Mouse (Mus musculus) forebrain, embryonic 10.5 days (tissue): ENCODE results near the gene Dab2ip. TPM values are rescaled to one million over a fixed set of nuclear protein-coding genes. Genes with fewer than 3 reads are reported as not detected.

ENCODE experiments used
- DNase-seq: peaks from one replicate; pipeline ENCODE4 v3.0.0-alpha.2; 2017; ENCODE audit warnings: low spot score; ENCODE audit errors: extremely low spot score
- H3K27ac ChIP-seq: fragments of 300-500 bp; sonication (generic); 2 replicates; pipeline ENCODE4 v1.5.1; 2016; ENCODE audit warnings: mild to moderate bottlenecking
- H3K27me3 ChIP-seq: fragments of 300-500 bp; sonication (generic); 2 replicates; pipeline ENCODE4 v1.6.1; 2016; ENCODE audit warnings: mild to moderate bottlenecking; ENCODE audit not compliant: poor library complexity, severe bottlenecking
- H3K36me3 ChIP-seq: fragments of 300-500 bp; sonication (generic); replicated peaks from 2 replicates; pipeline ENCODE4 v1.6.1; 2016; ENCODE audit warnings: mild to moderate bottlenecking, moderate library complexity
- H3K4me1 ChIP-seq: fragments of 300-500 bp; sonication (generic); 2 replicates; pipeline ENCODE4 v1.6.1; 2016
- H3K4me3 ChIP-seq: fragments of 300-500 bp; sonication (generic); 2 replicates; pipeline ENCODE4 v1.5.1; 2016; ENCODE audit warnings: mild to moderate bottlenecking, moderate library complexity
- H3K9me3 ChIP-seq: fragments of 300-500 bp; sonication (generic); 2 replicates; pipeline ENCODE4 v1.6.1; 2016; ENCODE audit warnings: mild to moderate bottlenecking, moderate library complexity
- WGBS: fragments of 180-500 bp; shearing (Covaris S2); methylation state at CpG from one replicate; pipeline ENCODE4 v1.1.7; 2016; 5-methylcytosine and 5-hydroxymethylcytosine counted together
- polyA plus RNA-seq: library from polyadenylated mRNA; unstranded; fragments of >200 nt; fragmentation: Nextera tagmentation; extraction: Ambion mirVana; gene quantifications from 2 replicates; pipeline ENCODE4 v1.2.1, GENCODE M21; 2016

Gene Dab2ip
- polyA plus RNA-seq, 1 experiment from 2014 or later, result 22.0 TPM

GRCm38 (mm10) chr2:35750533-35751141 lies 192.6 kb downstream of the Dab2ip start:
- no peaks in the 10 kb centered on the region for H3K9me3 ChIP-seq
- no peaks in the 10 kb centered on the region for H3K36me3 ChIP-seq
- H3K4me1 ChIP-seq, result peaks cover 16% of the 10 kb centered on the region
- 0 out of 2 replicates have a peak, but pooled peaks cover 9% of the 10 kb centered on the region for H3K27me3 ChIP-seq
- H3K27ac ChIP-seq, result no peak overlapping the region
- DNase-seq, result no peak
- 86% methylated on average over 7 of the region's 7 CpGs for WGBS
- H3K4me3 ChIP-seq, result no peak overlapping the region

- 90% methylated on average over 18 of the region's 18 CpGs for WGBS
- DNase-seq, result no peak
Observed at GRCm38 (mm10) chr2:35751781-35752505, 193.9 kb downstream of the Dab2ip start.

GRCm38 (mm10) chr2:35756467-35756866 lies 198.4 kb downstream of the Dab2ip start:
- Histone ChIP-seq H3K9me3 (no peaks in the 10 kb centered on the region), H3K4me3 (no peak overlapping the region), H3K4me1 (peaks cover 12% of the 10 kb centered on the region), H3K36me3 (no peaks in the 10 kb centered on the region), H3K27me3 (0 out of 2 replicates have a peak, but pooled peaks cover 3% of the 10 kb centered on the region), H3K27ac (no peak overlapping the region)
- 85% methylated on average over 7 of the region's 7 CpGs for WGBS
- no peak for DNase-seq

More at GRCm38 (mm10) chr2:35751781-35752505, 193.9 kb downstream of the Dab2ip start:
- H3K4me1 ChIP-seq, result peaks cover 9% of the 10 kb centered on the region
- H3K27me3 ChIP-seq, result 0 out of 2 replicates have a peak, but pooled peaks cover 9% of the 10 kb centered on the region
- H3K36me3 ChIP-seq, result no peaks in the 10 kb centered on the region
- H3K4me3 ChIP-seq, result no peak overlapping the region
- no peaks in the 10 kb centered on the region for H3K9me3 ChIP-seq
- H3K27ac ChIP-seq, result no peak overlapping the region

GRCm38 (mm10) chr2:35760352-35760751 lies 202.3 kb downstream of the Dab2ip start:
- no peak for DNase-seq
- H3K9me3 ChIP-seq, result no peaks in the 10 kb centered on the region
- WGBS, result 81% methylated on average over 8 of the region's 8 CpGs
- H3K4me3 ChIP-seq, result no peak overlapping the region
- H3K27ac ChIP-seq, result no peak overlapping the region
- peaks cover 12% of the 10 kb centered on the region for H3K4me1 ChIP-seq
- H3K27me3 ChIP-seq, result no peaks in the 10 kb centered on the region
- H3K36me3 ChIP-seq, result no peaks in the 10 kb centered on the region

GRCm38 (mm10) chr2:35760867-35761266 lies 202.8 kb downstream of the Dab2ip start:
- Histone ChIP-seq H3K9me3 (no peaks in the 10 kb centered on the region), H3K4me3 (no peak overlapping the region), H3K4me1 (peaks cover 12% of the 10 kb centered on the region), H3K27me3 (no peaks in the 10 kb centered on the region), H3K36me3 (no peaks in the 10 kb centered on the region), H3K27ac (no peak overlapping the region)
- no peak for DNase-seq

GRCm38 (mm10) chr2:35761458-35761857 lies 203.4 kb downstream of the Dab2ip start:
- Histone ChIP-seq H3K27ac (no peak overlapping the region), H3K9me3 (no peaks in the 10 kb centered on the region), H3K4me1 (peaks cover 16% of the 10 kb centered on the region), H3K36me3 (no peaks in the 10 kb centered on the region), H3K27me3 (peaks cover 4% of the 10 kb centered on the region; the same call in 1 of the 2 replicates), H3K4me3 (no peak overlapping the region)
- WGBS, result 90% methylated on average over 5 of the region's 5 CpGs
- DNase-seq, result no peak

GRCm38 (mm10) chr2:35763818-35764217 lies 205.8 kb downstream of the Dab2ip start:
- peaks cover 22% of the 10 kb centered on the region for H3K27me3 ChIP-seq
- H3K4me3 ChIP-seq, result no peak overlapping the region
- no peaks in the 10 kb centered on the region for H3K9me3 ChIP-seq
- H3K36me3 ChIP-seq, result no peaks in the 10 kb centered on the region
- WGBS, result 93% methylated on average over 7 of the region's 7 CpGs
- peaks cover 30% of the 10 kb centered on the region for H3K4me1 ChIP-seq
- no peak for DNase-seq
- H3K27ac ChIP-seq, result no peak overlapping the region

GRCm38 (mm10) chr2:35764328-35764727 lies 206.3 kb downstream of the Dab2ip start:
- Histone ChIP-seq H3K27ac (no peak overlapping the region), H3K36me3 (no peaks in the 10 kb centered on the region), H3K9me3 (no peaks in the 10 kb centered on the region), H3K4me3 (no peak overlapping the region), H3K27me3 (peaks cover 27% of the 10 kb centered on the region), H3K4me1 (peaks cover 31% of the 10 kb centered on the region)
- DNase-seq, result no peak
- 91% methylated on average over 8 of the region's 8 CpGs for WGBS

- DNase-seq, result no peak
- H3K9me3 ChIP-seq, result no peaks in the 10 kb centered on the region
- peaks cover 21% of the 10 kb centered on the region for H3K4me1 ChIP-seq
- H3K27ac ChIP-seq, result no peak overlapping the region
- WGBS, result 44% methylated on average over 14 of the region's 14 CpGs
- H3K27me3 ChIP-seq, result peaks cover 30% of the 10 kb centered on the region
- H3K36me3 ChIP-seq, result no peaks in the 10 kb centered on the region
- no peak overlapping the region for H3K4me3 ChIP-seq
Observed at GRCm38 (mm10) chr2:35767834-35768537, 209.9 kb downstream of the Dab2ip start.

GRCm38 (mm10) chr2:35768538-35769238 lies 210.6 kb downstream of the Dab2ip start:
- Histone ChIP-seq H3K4me3 (no peak overlapping the region), H3K9me3 (no peaks in the 10 kb centered on the region), H3K4me1 (peaks cover 21% of the 10 kb centered on the region), H3K36me3 (no peaks in the 10 kb centered on the region), H3K27ac (no peak overlapping the region), H3K27me3 (peaks cover 30% of the 10 kb centered on the region)
- WGBS, result 36% methylated on average over 4 of the region's 4 CpGs
- DNase-seq, result no peak

GRCm38 (mm10) chr2:35769398-35769797 lies 211.3 kb downstream of the Dab2ip start:
- peaks cover 21% of the 10 kb centered on the region for H3K4me1 ChIP-seq
- H3K36me3 ChIP-seq, result no peaks in the 10 kb centered on the region
- peaks cover 30% of the 10 kb centered on the region for H3K27me3 ChIP-seq
- WGBS, result 87% methylated on average over 12 of the region's 12 CpGs
- no peak overlapping the region for H3K4me3 ChIP-seq
- H3K9me3 ChIP-seq, result no peaks in the 10 kb centered on the region
- H3K27ac ChIP-seq, result no peak overlapping the region
- no peak for DNase-seq

GRCm38 (mm10) chr2:35770541-35770940 lies 212.5 kb downstream of the Dab2ip start:
- Histone ChIP-seq H3K27ac (no peak overlapping the region), H3K36me3 (no peaks in the 10 kb centered on the region), H3K4me3 (no peak overlapping the region), H3K9me3 (no peaks in the 10 kb centered on the region), H3K27me3 (peaks cover 30% of the 10 kb centered on the region), H3K4me1 (peaks cover 21% of the 10 kb centered on the region)
- DNase-seq, result no peak
- 84% methylated on average over 2 of the region's 2 CpGs for WGBS
